Mouse (Mus musculus) bone marrow macrophage, adult 2 months (primary cell): ENCODE measurements around the gene Fancc. TPM values are rescaled to one million over a fixed set of nuclear protein-coding genes. Genes with fewer than 3 reads are reported as not detected.

ENCODE experiments used
- H3K27ac ChIP-seq: 2 replicates; pipeline ENCODE4 v1.5.1; 2012; ENCODE audit warnings: low read depth, low read length; ENCODE audit not compliant: insufficient read depth
- H3K4me1 ChIP-seq: 2 replicates; pipeline ENCODE4 v1.6.1; 2012; ENCODE audit warnings: low read length; ENCODE audit not compliant: control insufficient read depth, insufficient read depth
- H3K4me3 ChIP-seq: 2 replicates; pipeline ENCODE4 v1.5.1; 2012; ENCODE audit warnings: mild to moderate bottlenecking, low read length, moderate library complexity; ENCODE audit not compliant: insufficient read depth
- CTCF ChIP-seq: IDR thresholded peaks from 2 replicates; pipeline ENCODE4 v1.5.1; 2012; ENCODE audit warnings: low read depth, mild to moderate bottlenecking, low read length, moderate library complexity
- POLR2A ChIP-seq: IDR thresholded peaks from 2 replicates; pipeline ENCODE4 v1.6.1; 2012; ENCODE audit warnings: mild to moderate bottlenecking, low read depth, low read length, borderline replicate concordance
- polyA plus RNA-seq: library from polyadenylated mRNA; stranded (reverse); fragments of >200 nt; gene quantifications from 2 replicates; pipeline ENCODE4 v1.2.4, GENCODE M21; 2012; ENCODE audit not compliant: missing spikeins, insufficient read depth, insufficient read length

Fancc gene
- polyA plus RNA-seq, 1 experiment, result 7.6 TPM

DNA sequence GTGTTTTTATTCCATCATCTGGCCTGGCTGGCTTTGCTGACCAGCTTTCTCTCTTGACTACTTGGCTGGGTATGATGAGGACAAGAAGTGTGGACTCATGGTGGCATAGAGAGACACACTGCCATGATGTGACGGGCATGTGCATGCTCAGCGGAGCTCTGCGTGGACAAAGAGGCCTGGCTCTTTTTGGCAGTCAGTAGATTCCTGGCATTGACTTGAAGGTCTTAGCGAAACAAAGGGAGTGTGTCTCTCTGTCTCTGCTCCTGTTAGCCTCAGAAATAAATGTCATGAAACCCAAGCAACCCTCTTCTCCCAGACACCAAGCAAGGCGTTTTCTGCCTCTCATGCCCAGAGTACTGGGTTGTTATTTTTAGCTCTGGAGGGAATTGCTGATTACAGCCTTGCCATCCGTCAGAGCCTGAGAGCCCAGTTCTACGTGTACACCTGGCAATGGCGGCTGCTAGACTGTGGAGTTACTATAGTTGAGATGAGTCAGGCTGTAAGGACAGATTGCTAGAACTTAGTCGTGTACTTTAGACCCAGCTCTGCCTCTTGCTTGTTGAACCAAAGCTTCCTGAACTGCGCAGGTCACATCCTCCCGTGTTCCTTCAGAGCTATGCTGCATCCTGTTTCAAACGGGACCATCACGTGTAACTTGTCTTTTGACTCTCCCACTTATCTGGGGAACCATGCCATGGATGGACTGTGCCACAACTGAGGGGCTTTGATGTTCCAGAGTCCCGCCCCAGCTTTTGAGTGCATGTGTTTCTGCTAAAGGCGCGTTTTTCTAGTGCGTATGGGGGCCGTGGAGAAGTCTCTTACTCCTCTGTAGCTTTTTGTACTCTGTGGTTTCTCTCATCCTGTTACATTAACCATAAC, 236.1 kb downstream of the Fancc start:
- Histone ChIP-seq H3K27ac (no peak overlapping the region), H3K4me1 (peaks cover 47% of the 10 kb centered on the region), H3K4me3 (no peak overlapping the region)
- TF ChIP-seq POLR2A (no peak), CTCF (no peak)

DNA sequence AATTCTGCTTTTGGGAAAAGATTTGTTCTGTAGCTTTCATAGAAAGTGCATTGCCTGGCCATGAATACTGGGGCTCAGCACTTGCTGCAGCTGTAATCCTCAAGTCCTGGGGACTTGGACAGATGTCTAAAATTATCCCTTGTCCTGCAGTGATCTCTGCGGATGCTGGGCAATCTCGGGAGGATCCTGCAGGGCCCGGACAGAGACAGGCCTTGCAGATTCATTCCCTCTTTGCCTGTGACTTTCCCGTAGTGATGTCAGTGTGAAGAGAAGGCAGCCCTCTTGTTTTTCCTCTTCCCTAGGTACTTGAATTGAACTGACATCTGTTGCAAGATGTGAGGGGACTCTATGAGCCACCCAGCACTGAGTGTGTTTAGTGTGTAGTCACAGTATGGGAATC, 236.9 kb downstream of the Fancc start:
- H3K4me1 ChIP-seq, result peaks cover 55% of the 10 kb centered on the region

DNA sequence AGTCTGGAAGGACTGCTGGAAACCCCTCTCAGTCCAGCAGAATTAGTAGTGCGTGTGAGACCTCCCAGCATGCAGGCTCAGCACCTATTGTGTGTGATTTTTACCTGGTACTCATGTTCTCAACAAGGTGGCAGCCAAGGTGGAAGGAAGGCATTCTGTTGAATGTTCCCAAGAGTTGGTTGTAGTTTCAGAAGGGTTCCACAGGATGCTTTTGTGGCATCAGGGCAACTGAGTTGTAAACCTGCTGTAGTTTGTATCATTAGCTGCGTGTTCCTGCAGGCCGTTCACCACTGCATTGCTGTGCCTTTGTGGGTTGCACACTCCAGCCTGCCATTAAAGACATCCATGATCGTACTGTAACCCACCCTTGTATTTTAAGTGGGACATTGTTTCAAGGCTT, 238.4 kb downstream of the Fancc start:
- Histone ChIP-seq H3K4me3 (no peak overlapping the region), H3K4me1 (peaks cover 67% of the 10 kb centered on the region), H3K27ac (peak overlapping the region; percentile 63)
- no peak for TF ChIP-seq POLR2A
- TF ChIP-seq CTCF, result no peak

More for the DNA sequence above, 236.9 kb downstream of the Fancc start:
- Histone ChIP-seq H3K27ac (no peak overlapping the region), H3K4me3 (no peak overlapping the region)
- TF ChIP-seq CTCF, result no peak
- no peak for TF ChIP-seq POLR2A

DNA sequence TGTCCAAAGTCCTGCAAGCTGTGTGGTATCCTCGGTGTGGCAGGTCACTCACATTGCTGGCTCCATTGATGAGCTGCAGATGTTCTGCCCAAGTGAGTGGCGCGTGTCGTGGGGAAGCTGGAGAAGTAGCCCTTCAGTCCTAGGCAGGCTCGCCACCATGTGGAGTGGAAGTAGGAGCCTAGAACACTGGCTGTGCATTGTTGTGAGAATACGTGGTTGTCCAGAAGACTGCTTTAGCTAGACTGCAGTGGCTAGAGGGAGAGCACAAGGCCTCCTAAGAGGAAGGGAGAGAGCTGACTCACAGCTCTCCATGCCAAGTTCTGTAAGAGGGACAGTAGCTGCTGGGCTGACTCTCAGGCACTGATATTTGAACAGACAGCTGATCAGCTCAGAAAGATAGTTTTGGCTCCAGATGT, 238.9 kb downstream of the Fancc start:
- Histone ChIP-seq H3K27ac (peak overlapping the region; percentile 63), H3K4me3 (no peak overlapping the region), H3K4me1 (peaks cover 71% of the 10 kb centered on the region)
- TF ChIP-seq POLR2A, result no peak
- no peak for TF ChIP-seq CTCF

DNA sequence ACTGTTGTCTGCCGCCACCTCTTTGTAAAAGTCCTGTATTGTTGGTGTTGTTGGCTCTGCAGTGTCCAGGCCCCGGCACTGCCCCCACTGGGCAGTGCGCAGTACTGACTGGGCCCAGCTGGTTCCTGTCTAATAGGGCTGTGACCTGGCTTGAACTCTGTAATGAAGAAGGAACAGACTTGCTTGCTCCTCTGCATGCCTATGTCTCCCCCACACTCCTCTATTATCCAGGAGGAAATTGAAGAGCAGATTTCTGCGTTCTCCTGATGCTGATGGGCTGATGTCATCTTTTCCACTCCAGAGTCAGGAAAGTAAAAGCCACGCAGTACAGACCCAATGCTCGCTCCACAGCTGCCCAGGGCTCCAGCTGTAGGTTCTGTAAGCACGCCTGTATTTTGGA, 240.3 kb downstream of the Fancc start:
- peaks cover 79% of the 10 kb centered on the region for H3K4me1 ChIP-seq
- TF ChIP-seq POLR2A (no peak), CTCF (peak; percentile 41; the same call in 1 of the 2 replicates)
- no peak overlapping the region for H3K4me3 ChIP-seq
- peak overlapping the region; percentile 68 for H3K27ac ChIP-seq

DNA sequence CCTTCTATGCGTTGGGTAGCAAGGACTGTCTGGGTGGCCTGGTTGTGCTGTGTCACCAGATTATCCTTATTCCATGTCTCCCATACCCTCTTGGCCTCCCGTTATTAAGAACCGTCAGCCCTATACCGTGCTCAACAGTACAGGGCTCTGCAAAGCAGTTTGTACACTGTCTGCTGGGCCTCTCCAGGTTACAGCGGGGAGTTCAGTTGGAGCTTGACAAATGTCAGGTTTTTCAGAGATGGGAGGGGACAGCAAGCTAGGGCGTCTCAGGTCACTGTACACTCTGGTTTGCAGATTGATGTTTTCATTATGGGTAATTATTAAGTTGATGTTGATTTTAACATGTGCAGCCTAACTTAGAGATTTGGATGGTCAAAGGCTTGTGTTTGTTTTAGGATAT, 240.9 kb downstream of the Fancc start:
- Histone ChIP-seq H3K4me3 (no peak overlapping the region), H3K4me1 (peaks cover 78% of the 10 kb centered on the region), H3K27ac (peak overlapping the region; percentile 99)

DNA sequence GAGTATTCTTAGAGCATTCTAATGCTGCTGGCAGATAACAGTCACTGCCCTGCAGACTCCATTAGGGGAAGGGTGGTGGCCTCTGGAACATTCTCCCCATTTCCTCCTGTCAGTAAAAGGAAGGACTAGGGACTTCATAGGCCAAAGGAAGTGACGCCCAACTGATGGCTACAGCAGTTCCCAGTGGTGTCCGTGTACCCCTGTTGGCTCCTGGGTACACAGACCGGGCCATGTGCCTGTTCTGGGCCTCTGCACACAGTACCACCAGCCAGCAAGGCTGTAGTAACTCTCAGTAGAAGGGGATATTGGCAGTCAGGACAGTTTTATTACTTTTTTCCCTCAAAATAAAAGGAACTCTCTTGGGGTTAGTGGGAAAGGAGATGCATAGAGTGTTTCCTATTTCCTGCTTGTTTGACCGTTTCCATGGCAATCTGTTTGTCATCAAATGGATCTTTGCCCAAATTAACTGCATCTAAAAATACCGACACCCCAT, 241.5 kb downstream of the Fancc start:
- Histone ChIP-seq H3K4me3 (no peak overlapping the region), H3K4me1 (peaks cover 78% of the 10 kb centered on the region), H3K27ac (peak overlapping the region; percentile 99)
- no peak for TF ChIP-seq POLR2A
- TF ChIP-seq CTCF, result no peak

More for the DNA sequence above, 240.9 kb downstream of the Fancc start:
- TF ChIP-seq POLR2A (no peak), CTCF (no peak)

DNA sequence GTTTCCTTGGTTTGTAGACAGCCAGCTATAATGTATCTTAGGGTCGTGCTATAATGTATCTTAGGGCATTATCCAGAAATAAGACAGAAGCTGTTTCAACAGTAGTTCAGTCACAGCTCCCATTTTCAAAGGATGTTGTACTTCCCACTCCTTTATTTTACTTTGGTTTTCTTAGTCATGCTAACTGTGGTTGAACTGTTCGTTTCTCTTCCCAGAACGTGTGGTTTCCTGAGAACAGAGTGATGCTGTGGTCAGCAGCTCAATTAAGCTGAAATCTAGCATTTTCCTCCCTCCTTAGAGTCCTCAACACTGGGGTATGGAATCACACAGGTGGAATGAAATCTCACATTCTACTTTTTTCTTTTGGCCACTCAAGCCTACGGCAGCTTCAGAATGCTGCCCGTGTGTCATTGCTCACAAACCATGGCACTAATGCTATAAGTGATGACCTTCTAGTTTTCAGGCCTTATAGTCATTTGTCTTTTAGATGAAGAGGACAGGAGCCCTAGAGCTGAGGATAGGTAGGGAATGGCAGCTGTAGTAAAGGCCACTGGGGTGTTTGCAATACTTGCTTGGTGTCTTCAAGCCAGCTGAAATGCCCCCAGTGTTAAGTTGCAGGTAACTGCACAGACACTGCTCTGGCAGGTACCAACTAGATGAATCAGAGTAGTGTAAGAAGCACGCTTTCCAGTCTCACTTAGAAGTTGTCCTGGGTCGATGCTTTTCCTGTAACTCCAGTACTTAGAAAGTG, 243.0 kb downstream of the Fancc start:
- Histone ChIP-seq H3K4me3 (no peak overlapping the region), H3K4me1 (peaks cover 79% of the 10 kb centered on the region), H3K27ac (peak overlapping the region; percentile 99)
- TF ChIP-seq CTCF, result no peak
- TF ChIP-seq POLR2A, result no peak

DNA sequence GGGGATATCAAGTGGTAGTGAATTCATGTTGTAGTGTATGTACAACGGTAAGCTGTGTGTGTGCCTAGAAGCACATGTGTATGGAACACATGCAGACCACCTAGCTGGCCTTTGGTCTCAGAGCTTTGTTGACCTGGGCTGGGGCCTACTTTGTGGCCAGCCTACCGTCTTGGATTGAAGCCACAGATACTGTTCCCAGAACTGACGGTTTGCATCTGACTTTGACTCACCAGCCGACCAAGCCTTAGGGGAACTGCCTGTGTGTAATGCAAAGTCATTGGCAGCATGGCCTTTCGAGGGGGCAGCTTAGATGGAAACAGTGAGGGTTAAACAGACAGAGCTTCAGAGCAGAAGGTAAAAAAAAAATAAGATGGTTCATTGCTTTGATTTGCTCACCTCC, 243.9 kb downstream of the Fancc start:
- no peak for TF ChIP-seq POLR2A
- Histone ChIP-seq H3K4me3 (peak overlapping the region; percentile 29), H3K27ac (peak overlapping the region; percentile 99), H3K4me1 (peaks cover 78% of the 10 kb centered on the region)

DNA sequence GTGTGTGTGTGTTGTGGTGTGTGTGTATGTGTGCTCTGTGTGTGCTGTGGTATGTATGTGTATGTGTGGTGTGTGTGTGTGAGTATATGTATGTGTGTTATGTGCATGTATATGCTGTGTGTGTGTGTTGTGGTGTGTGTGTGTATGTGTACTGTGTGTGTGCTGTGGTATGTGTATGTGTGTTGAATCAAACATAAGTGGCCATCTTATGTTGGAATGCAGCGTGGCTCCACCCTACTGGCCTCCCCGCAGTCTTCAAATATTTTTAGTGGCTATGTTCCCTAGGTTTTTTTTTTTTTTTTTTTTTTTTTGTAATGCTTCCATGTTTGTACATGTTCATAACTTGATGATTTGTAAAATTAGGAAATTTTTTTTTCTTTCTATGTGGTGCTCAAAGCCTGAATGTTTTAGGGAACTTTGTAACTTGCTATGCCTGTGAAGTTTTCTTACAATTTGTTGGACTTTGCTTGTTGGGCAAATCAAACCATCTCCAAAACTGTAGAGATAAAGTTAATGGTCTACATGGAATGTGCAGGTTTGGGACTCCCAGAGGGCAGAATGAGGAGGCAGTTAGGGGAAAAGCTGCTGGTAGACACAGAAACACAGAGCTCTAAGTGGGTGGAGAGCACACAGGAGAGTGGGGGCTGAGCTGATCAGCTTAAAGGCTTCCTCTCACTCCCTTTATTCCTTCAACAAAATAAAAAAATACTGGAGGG, 244.6 kb downstream of the Fancc start:
- H3K27ac ChIP-seq, result peak overlapping the region; percentile 99
- no peak overlapping the region for H3K4me3 ChIP-seq
- H3K4me1 ChIP-seq, result peaks cover 78% of the 10 kb centered on the region
- TF ChIP-seq POLR2A (no peak), CTCF (no peak)
